Mouse (Mus musculus) midbrain, embryonic 12.5 days (tissue): ENCODE results near the gene Serpina12. TPM values are rescaled to one million over a fixed set of nuclear protein-coding genes. Genes with fewer than 3 reads are reported as not detected.

Source experiments
- ATAC-seq: fragments of 200-750 bp; cut with Nextera tagmentation; 2 replicates; pipeline ENCODE4 v1.8.0; 2017; ENCODE audit warnings: low read depth, moderate TSS enrichment, moderate library complexity; ENCODE audit not compliant: low FRiP score
- H3K27ac ChIP-seq: fragments of 300-500 bp; sonication (generic); replicated peaks from 2 replicates; pipeline ENCODE4 v1.5.1; 2016; ENCODE audit warnings: mild to moderate bottlenecking
- H3K27me3 ChIP-seq: fragments of 300-500 bp; sonication (generic); 2 replicates; pipeline ENCODE4 v1.6.1; 2016; ENCODE audit warnings: mild to moderate bottlenecking
- H3K36me3 ChIP-seq: fragments of 300-500 bp; sonication (generic); 2 replicates; pipeline ENCODE4 v1.6.1; 2016
- H3K4me1 ChIP-seq: fragments of 300-500 bp; sonication (generic); 2 replicates; pipeline ENCODE4 v1.6.1; 2016
- H3K4me2 ChIP-seq: fragments of 300-500 bp; sonication (generic); replicated peaks from 2 replicates; pipeline ENCODE4 v1.6.1; 2016; ENCODE audit warnings: mild to moderate bottlenecking, moderate library complexity
- H3K4me3 ChIP-seq: fragments of 300-500 bp; sonication (generic); 2 replicates; pipeline ENCODE4 v1.5.1; 2016; ENCODE audit warnings: mild to moderate bottlenecking
- H3K9ac ChIP-seq: fragments of 300-500 bp; sonication (generic); replicated peaks from 2 replicates; pipeline ENCODE4 v1.6.1; 2016; ENCODE audit warnings: mild to moderate bottlenecking, moderate library complexity
- H3K9me3 ChIP-seq: fragments of 300-500 bp; sonication (generic); 2 replicates; pipeline ENCODE4 v1.6.1; 2016; ENCODE audit warnings: mild to moderate bottlenecking
- WGBS: fragments of 180-500 bp; shearing (Covaris S2); methylation state at CpG from one replicate; pipeline ENCODE4 v1.1.7; 2016; 5-methylcytosine and 5-hydroxymethylcytosine counted together
- polyA plus RNA-seq: library from polyadenylated mRNA; unstranded; fragments of >200 nt; fragmentation: Nextera tagmentation; extraction: Ambion mirVana; gene quantifications from 2 replicates; pipeline ENCODE4 v1.2.1, GENCODE M21; 2016

Gene Serpina12
- not detected in 2 replicates for polyA plus RNA-seq

GRCm38 (mm10) chr12:104044343-104044742 lies at the start of gene Serpina12:
TSS of gene Serpina12 (minus strand) at chr12:104044443.
- Histone ChIP-seq H3K27me3 (no peaks in the 10 kb centered on the region), H3K36me3 (no peaks in the 10 kb centered on the region), H3K4me1 (no peaks in the 10 kb centered on the region), H3K27ac (no peak within 1 kb of the TSS), H3K4me3 (no peak within 1 kb of the TSS), H3K9me3 (no peaks in the 10 kb centered on the region), H3K4me2 (no peak within 1 kb of the TSS), H3K9ac (no peak within 1 kb of the TSS)
- WGBS, result 89% methylated on average over 7 of the region's 7 CpGs
- no peak for ATAC-seq

- H3K4me2 ChIP-seq, result no peak overlapping the region
- 92% methylated on average over 1 of the region's 1 CpGs for WGBS
- no peaks in the 10 kb centered on the region for H3K9me3 ChIP-seq
- H3K9ac ChIP-seq, result no peak overlapping the region
- no peaks in the 10 kb centered on the region for H3K27me3 ChIP-seq
- no peak overlapping the region for H3K4me3 ChIP-seq
- H3K27ac ChIP-seq, result no peak overlapping the region
- no peaks in the 10 kb centered on the region for H3K4me1 ChIP-seq
- ATAC-seq, result no peak
- H3K36me3 ChIP-seq, result no peaks in the 10 kb centered on the region
Observed at GRCm38 (mm10) chr12:104091303-104091702, 47.1 kb upstream of the Serpina12 start.

- ATAC-seq, result no peak
- H3K27me3 ChIP-seq, result no peaks in the 10 kb centered on the region
Observed at GRCm38 (mm10) chr12:104090119-104090518, 45.9 kb upstream of the Serpina12 start.

GRCm38 (mm10) chr12:104072286-104072685 lies 28.0 kb upstream of the Serpina12 start:
- H3K9me3 ChIP-seq, result no peaks in the 10 kb centered on the region
- no peaks in the 10 kb centered on the region for H3K4me1 ChIP-seq
- H3K4me2 ChIP-seq, result no peak overlapping the region
- H3K9ac ChIP-seq, result no peak overlapping the region
- ATAC-seq, result no peak
- H3K27ac ChIP-seq, result no peak overlapping the region
- 77% methylated on average over 5 of the region's 5 CpGs for WGBS
- H3K27me3 ChIP-seq, result no peaks in the 10 kb centered on the region
- no peak overlapping the region for H3K4me3 ChIP-seq
- no peaks in the 10 kb centered on the region for H3K36me3 ChIP-seq

More at GRCm38 (mm10) chr12:104090119-104090518, 45.9 kb upstream of the Serpina12 start:
- 79% methylated on average over 2 of the region's 2 CpGs for WGBS
- H3K4me2 ChIP-seq, result no peak overlapping the region
- no peak overlapping the region for H3K4me3 ChIP-seq
- H3K9me3 ChIP-seq, result no peaks in the 10 kb centered on the region
- H3K36me3 ChIP-seq, result no peaks in the 10 kb centered on the region
- no peaks in the 10 kb centered on the region for H3K4me1 ChIP-seq
- no peak overlapping the region for H3K27ac ChIP-seq
- no peak overlapping the region for H3K9ac ChIP-seq

- Histone ChIP-seq H3K4me1 (no peaks in the 10 kb centered on the region), H3K27ac (no peak overlapping the region), H3K27me3 (no peaks in the 10 kb centered on the region), H3K9ac (no peak overlapping the region), H3K4me2 (no peak overlapping the region), H3K4me3 (no peak overlapping the region), H3K36me3 (no peaks in the 10 kb centered on the region), H3K9me3 (no peaks in the 10 kb centered on the region)
- 52% methylated on average over 1 of the region's 1 CpGs for WGBS
- ATAC-seq, result no peak
Observed at GRCm38 (mm10) chr12:104071708-104072107, 27.5 kb upstream of the Serpina12 start.

DNA sequence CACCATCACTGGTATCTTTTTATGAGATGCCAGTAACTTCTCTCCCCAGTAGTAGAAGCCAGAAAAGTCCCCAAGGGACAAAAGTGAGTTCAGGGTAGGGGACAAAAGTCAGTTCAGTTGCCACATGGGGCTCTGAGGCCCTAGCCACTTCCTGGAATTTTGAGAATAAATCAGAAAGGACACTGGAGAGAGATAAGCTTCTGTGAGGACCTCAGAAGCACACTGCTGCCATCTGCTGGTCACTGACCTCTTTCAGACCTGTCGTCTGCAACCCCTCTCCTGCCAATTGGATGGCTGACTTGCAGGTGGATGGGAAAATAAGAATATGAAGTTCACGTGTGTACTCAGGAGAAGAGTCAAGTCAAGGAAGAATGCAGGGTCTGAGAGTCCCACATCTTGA lies 25.4 kb upstream of the Serpina12 start:
- WGBS, result 15% methylated on average over 2 of the region's 2 CpGs
- ATAC-seq, result peak; percentile 42; the same call in 1 of the 2 replicates

GRCm38 (mm10) chr12:104067549-104067948 lies 23.3 kb upstream of the Serpina12 start:
- Histone ChIP-seq H3K9me3 (no peaks in the 10 kb centered on the region), H3K4me2 (peak overlapping the region; percentile 28), H3K27me3 (no peaks in the 10 kb centered on the region), H3K27ac (no peak overlapping the region), H3K9ac (no peak overlapping the region), H3K4me1 (no peaks in the 10 kb centered on the region), H3K4me3 (peak overlapping the region; percentile 13; the same call in 1 of the 2 replicates), H3K36me3 (no peaks in the 10 kb centered on the region)
- ATAC-seq, result 0 out of 2 replicates have a peak, but pooled peaks have one; percentile 20
- 46% methylated on average over 4 of the region's 4 CpGs for WGBS

More for the DNA sequence above, 25.4 kb upstream of the Serpina12 start:
- no peaks in the 10 kb centered on the region for H3K9me3 ChIP-seq
- no peaks in the 10 kb centered on the region for H3K36me3 ChIP-seq
- no peak overlapping the region for H3K4me2 ChIP-seq
- no peak overlapping the region for H3K9ac ChIP-seq
- H3K27ac ChIP-seq, result no peak overlapping the region
- H3K4me1 ChIP-seq, result no peaks in the 10 kb centered on the region
- H3K27me3 ChIP-seq, result no peaks in the 10 kb centered on the region
- H3K4me3 ChIP-seq, result no peak overlapping the region

GRCm38 (mm10) chr12:104066241-104066640 lies 22.0 kb upstream of the Serpina12 start:
- 22% methylated on average over 8 of the region's 8 CpGs for WGBS
- Histone ChIP-seq H3K27me3 (no peaks in the 10 kb centered on the region), H3K4me1 (no peaks in the 10 kb centered on the region), H3K27ac (no peak overlapping the region), H3K4me3 (no peak overlapping the region), H3K4me2 (no peak overlapping the region), H3K9ac (no peak overlapping the region), H3K36me3 (no peaks in the 10 kb centered on the region), H3K9me3 (no peaks in the 10 kb centered on the region)
- no peak for ATAC-seq

DNA sequence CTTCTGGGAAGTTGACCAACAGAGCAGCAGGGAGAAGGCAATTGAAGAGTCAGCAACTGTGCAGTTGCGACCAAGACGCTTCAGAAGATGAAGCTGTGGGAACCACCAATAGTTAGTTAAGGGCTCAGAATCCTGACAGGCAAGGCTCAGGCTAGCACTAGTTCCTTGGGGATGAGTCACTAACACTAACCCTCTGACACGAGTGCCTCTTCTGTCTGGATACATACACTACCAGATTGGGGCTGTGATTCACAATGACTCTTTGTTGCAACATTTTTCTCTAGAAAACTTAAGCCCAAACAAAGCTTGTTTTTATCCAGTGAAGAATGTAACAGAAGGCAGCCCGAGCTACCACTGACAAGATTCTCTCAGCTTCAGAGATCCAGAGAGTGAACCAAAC lies 20.8 kb upstream of the Serpina12 start:
- no peak overlapping the region for H3K27ac ChIP-seq
- H3K36me3 ChIP-seq, result no peaks in the 10 kb centered on the region
- no peak overlapping the region for H3K4me2 ChIP-seq
- no peaks in the 10 kb centered on the region for H3K9me3 ChIP-seq
- no peaks in the 10 kb centered on the region for H3K27me3 ChIP-seq
- no peak for ATAC-seq
- no peaks in the 10 kb centered on the region for H3K4me1 ChIP-seq
- H3K9ac ChIP-seq, result no peak overlapping the region
- H3K4me3 ChIP-seq, result no peak overlapping the region
- 86% methylated on average over 4 of the region's 4 CpGs for WGBS

- Histone ChIP-seq H3K27ac (no peak overlapping the region), H3K9me3 (no peaks in the 10 kb centered on the region), H3K27me3 (no peaks in the 10 kb centered on the region), H3K4me1 (no peaks in the 10 kb centered on the region), H3K36me3 (no peaks in the 10 kb centered on the region), H3K4me3 (no peak overlapping the region), H3K4me2 (no peak overlapping the region), H3K9ac (no peak overlapping the region)
- WGBS, result 55% methylated on average over 4 of the region's 4 CpGs
- ATAC-seq, result no peak
Observed at GRCm38 (mm10) chr12:104064532-104064931, 20.3 kb upstream of the Serpina12 start.

DNA sequence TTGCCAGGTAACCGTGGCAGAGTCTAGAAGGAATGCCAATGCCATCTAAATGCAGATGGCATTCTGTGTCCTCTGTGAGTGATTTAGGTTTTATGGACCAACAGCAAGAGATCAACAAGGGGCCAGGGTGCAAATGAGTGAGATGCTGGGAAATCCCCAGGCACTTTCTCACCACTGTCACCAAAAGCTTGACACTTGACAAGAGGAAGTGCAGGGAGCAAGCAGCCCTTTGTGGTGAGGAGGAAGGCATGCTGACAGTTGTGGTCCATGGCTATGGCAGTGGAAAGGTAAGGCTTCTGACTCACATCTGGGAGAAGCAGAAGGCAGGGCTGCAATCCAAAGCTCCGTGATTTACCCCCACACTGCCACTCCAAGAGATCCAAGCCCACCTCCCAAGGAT lies 17.6 kb upstream of the Serpina12 start:
- WGBS, result 55% methylated on average over 2 of the region's 2 CpGs

DNA sequence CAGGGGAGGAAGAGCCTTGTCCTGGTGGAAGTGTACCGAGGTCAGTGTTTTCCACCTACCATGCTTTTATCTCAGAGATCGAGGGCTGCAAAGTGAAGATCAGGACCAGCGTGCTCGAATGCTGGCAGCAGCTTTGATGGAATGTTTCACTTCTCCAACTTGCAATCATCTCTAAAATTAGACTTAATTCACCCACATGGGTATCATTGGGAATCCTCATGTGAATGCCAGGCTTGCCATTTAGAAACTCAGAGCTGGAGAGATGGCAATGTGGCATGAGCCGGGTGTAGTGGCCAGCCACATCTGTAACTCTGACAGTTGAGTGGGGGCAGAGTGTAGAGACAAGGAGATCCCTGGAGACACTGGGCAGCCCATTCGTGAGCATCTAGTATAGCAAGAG lies 15.9 kb upstream of the Serpina12 start:
- WGBS, result 83% methylated on average over 6 of the region's 6 CpGs
- no peak overlapping the region for H3K4me2 ChIP-seq
- no peaks in the 10 kb centered on the region for H3K9me3 ChIP-seq
- H3K27ac ChIP-seq, result no peak overlapping the region
- no peak overlapping the region for H3K4me3 ChIP-seq
- H3K27me3 ChIP-seq, result no peaks in the 10 kb centered on the region
- no peaks in the 10 kb centered on the region for H3K4me1 ChIP-seq
- no peak overlapping the region for H3K9ac ChIP-seq
- no peak for ATAC-seq
- no peaks in the 10 kb centered on the region for H3K36me3 ChIP-seq

More for the DNA sequence above, 17.6 kb upstream of the Serpina12 start:
- ATAC-seq, result no peak
- Histone ChIP-seq H3K9me3 (no peaks in the 10 kb centered on the region), H3K9ac (no peak overlapping the region), H3K4me2 (no peak overlapping the region), H3K27me3 (no peaks in the 10 kb centered on the region), H3K4me1 (no peaks in the 10 kb centered on the region), H3K27ac (no peak overlapping the region), H3K36me3 (no peaks in the 10 kb centered on the region), H3K4me3 (no peak overlapping the region)

DNA sequence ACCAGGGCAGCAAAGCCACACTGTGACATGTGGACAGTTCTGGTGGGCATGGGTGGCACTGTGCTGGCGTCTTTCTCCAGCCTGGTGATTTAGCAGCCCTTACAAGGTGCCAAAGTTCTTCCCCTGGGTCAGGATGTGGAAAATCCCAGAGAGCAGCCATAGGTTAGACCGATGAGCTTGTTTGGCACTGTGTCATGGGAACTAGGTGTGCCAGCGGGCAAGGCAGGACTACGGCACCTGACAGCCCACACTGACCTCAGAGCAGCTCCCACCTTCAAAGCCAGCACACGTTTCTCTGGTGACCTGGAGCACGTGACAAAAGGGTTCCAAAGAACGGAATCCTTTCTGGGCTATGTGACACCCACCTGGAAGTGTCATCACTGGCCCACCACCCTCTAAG lies 13.3 kb upstream of the Serpina12 start:
- 86% methylated on average over 7 of the region's 7 CpGs for WGBS
- no peak overlapping the region for H3K27ac ChIP-seq
- H3K9me3 ChIP-seq, result no peaks in the 10 kb centered on the region
- H3K9ac ChIP-seq, result no peak overlapping the region
- no peak for ATAC-seq
- no peaks in the 10 kb centered on the region for H3K27me3 ChIP-seq
- H3K4me2 ChIP-seq, result no peak overlapping the region
- H3K4me3 ChIP-seq, result no peak overlapping the region
- no peaks in the 10 kb centered on the region for H3K4me1 ChIP-seq
- no peaks in the 10 kb centered on the region for H3K36me3 ChIP-seq
